Mouse (Mus musculus) T-helper 2 cell (primary cell): ENCODE results near the gene Gnpat.

Experiments used
- in situ Hi-C: fragments of 300-600 bp; cut with MboI, MseI; formaldehyde crosslinking; loops from one replicate; pipeline ENCODE4 v1.15.1; 2025; ENCODE audit warnings: high pct_unique_total_duplicates

Gene Gnpat

DNA sequence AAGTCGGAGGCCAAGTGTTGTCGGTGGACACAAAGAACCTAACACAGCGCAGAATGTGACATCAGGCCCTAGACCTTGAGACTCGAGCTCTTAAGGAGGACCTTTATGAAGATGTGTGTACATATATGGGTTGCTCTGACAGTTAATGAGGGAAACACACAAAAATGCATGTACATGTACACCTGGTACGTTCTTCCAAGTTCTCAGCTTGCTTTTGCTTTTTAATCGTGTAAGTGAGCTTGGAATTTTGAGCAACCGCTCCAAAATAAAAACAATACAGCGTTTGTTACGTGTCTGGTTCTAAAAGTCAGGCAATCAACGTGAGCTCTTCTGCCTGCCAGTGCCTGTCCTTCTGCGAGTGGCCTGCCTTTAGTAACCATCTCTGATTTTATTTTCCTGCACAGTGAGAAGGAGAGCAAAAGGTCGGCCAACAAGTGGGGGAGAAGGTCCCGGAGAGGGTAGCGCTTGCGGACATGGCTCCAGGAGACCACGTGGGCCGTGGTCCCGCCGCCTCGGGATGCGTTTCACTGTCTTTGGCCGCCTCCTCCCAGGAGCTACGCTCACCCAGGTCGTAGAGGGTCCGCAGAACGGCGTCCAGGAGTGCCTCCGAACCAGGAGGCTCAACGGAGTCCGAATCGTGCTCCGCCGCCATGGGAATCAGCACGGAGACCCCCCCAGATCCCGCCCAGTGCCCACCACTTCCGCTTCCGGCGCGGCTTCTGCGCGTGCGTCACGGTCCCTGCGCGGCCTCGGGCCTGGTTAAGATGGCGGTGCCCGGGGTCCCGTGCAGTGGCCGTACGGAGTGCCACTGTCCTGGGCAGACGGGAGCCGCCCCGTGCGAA lies at the start of gene Gnpat, which contains the start of gene 2810004N23Rik:
Gene Gnpat, plus strand, starts transcription at position 713 of the 842 bp plus-strand sequence.
Gene 2810004N23Rik, minus strand, starts transcription at position 800 of the 842 bp plus-strand sequence.
- in situ Hi-C loops, result no loop called here

- in situ Hi-C loops, result no loop called here
These were observed 49.5 kb upstream of the Gnpat start for GRCm38 (mm10) chr8:124813326-124813725.

DNA sequence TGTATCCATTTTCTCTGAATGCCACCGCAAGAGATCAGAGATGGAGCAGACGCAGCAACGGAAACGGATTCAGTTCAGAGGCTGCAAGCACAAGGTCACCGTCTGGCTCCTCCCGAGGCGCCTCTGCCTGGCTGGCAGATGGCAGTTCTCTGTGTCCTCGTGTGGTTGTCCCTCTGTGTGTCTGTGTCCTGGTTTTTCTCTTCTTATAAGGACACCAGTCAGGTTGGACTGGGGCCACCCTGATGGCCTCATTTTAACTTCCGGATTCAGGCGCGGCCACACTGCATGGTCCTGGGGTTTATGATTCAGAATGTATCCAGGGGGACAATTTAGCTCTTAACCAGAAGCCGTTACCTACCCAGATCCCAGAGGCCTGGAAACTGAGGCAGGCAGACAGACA lies 47.0 kb upstream of the Gnpat start:
- in situ Hi-C loops, result no loop called here

DNA sequence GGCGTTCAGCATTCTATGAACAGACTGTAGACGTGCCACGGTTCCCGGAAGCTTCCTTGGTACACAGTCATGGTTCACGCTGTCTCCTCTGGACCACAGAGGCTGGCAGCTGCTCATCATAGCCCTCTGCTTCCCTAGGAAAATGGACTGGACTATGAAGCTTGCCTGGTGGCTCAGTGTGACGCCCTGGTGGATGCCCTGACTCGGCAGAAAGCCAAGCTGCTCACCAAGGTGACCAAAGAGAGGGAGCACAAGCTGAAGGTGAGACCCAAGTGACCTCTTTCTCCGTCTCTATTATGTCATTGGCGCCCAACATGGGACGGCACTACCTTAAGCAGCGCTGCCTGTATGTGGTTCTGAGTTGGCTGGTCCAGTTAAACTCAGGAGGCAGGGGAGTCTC lies 46.0 kb upstream of the Gnpat start:
- in situ Hi-C loops, result no loop called here

DNA sequence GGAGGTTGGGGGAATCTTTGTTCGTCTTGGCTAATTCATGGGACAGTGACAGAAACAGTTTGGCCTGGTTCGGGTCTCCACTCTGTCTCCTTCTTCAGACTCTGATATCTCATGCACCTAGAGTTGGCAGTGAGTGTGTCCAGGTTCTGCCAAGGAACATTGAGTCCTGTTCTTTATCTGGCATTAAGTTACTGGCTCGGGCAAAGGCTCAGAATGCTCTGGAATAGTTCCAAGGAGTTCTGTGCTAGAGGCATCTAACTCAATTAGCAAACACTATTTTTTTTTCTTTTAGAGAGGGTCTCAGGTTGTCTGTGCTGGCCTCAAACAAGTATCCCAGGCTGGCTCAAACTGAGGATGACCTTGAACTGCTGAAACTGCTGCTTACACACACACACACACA lies 45.5 kb upstream of the Gnpat start:
- in situ Hi-C loops, result no loop called here

GRCm38 (mm10) chr8:124819612-124820115 lies 43.2 kb upstream of the Gnpat start:
- in situ Hi-C loops, result no loop called here

DNA sequence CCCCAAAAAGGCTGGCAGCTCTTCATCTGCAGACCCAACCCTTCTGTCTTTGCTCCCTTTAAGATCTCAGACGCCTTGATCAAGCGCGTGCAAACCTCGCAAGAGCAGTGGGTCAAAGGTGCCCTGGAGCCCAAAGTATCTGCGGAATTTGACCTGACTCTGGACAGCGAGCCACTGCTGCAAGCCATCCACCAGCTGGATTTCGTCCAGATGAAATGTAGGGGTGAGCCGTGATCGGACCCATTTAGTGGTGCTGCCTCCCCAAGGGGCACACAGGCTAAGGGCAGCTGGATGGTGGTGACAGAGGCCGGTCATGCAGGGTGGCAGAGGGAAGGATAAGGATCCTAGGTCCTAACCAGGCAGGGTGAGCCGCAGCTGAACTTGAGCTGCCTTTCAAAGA lies 42.7 kb upstream of the Gnpat start:
- in situ Hi-C loops, result no loop called here

GRCm38 (mm10) chr8:124823497-124823896 lies 39.3 kb upstream of the Gnpat start:
- in situ Hi-C loops, result no loop called here

GRCm38 (mm10) chr8:124826658-124827057 lies 36.2 kb upstream of the Gnpat start:
- in situ Hi-C loops, result no loop called here

DNA sequence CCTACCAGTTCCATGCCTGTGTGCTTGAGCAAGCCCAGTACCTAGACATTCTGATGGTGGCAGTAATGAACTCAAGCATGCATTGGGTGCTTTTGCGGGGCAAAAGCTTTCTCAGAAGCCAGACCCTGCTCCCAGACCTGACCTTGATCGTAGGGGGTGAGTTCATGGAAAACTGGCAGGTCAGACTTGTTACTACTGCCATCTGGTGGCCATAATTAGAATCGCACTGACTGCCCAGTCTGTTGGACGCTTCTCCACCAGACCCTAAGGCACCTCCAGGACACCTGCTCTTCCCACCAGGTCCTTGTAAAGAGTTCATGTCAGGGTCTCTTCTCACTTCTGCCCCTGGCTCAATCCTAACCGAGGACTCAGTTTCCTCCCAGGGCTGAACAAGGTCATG lies 35.4 kb upstream of the Gnpat start:
- in situ Hi-C loops, result no loop called here

GRCm38 (mm10) chr8:124828561-124829240 lies 34.1 kb upstream of the Gnpat start:
- in situ Hi-C loops, result no loop called here

DNA sequence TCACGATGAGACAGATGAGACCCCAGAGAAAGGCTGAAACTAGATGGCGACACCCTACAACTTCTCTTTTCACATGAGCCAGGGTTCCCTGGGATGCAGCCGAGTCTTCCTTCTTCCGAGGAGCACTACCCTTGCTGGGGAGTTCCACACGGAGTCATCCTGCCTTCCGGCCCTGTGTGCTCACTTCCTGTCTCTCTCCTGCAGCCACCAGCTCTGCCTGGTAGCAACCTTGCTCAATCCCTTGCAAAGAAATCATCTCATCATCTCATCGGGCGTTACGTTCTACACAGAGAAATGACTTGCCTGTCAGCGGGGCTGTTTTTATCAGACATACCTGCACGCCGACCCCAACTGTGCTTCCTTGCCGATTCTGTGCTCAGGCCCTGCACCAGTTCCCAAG lies 32.8 kb upstream of the Gnpat start:
- in situ Hi-C loops, result no loop called here

DNA sequence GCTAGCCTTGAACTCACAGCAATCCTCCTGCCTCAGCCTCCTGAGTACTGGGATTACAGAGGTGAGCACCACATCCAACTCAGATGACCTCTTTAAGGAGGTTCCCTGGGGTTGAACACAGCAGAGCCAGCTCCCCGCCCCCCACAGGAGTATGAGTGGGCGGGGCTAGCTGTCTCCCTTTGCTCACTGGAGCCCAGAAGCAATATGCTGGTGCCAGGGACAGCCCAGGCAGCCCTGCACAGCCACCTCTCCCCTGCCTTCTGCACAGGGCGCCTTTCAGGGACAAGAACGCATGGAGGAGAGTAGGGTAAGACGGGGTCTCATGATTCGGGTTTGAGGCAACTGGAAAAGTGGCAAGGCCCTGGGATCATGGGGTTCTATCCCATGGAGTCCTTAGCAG lies 31.3 kb upstream of the Gnpat start:
- in situ Hi-C loops, result no loop called here

GRCm38 (mm10) chr8:124831941-124832340 lies 30.9 kb upstream of the Gnpat start:
- in situ Hi-C loops, result no loop called here

- in situ Hi-C loops, result no loop called here
These were observed 29.2 kb upstream of the Gnpat start for GRCm38 (mm10) chr8:124833430-124834205.

DNA sequence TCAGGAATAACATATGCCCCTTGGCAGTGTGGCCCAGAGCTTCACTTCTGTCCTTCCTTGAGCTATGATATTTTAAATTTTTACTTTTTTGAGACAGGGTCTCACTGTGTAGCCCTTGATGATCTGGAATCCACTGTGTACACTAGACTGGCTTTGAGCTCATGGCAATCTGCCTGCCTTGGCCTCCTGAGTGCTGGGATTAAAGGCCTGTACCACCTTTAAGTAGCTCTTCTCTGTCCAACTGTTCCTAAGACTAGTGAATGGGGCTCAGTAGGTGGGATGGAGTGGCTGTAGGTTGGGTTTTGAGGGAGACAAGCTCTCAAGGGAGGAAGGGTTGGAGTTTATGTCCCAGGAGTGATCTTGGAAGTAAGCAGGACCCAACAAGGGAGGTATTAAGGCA lies 27.0 kb upstream of the Gnpat start:
- in situ Hi-C loops, result no loop called here

- in situ Hi-C loops, result no loop called here
These were observed 26.6 kb upstream of the Gnpat start for GRCm38 (mm10) chr8:124836273-124836672.

DNA sequence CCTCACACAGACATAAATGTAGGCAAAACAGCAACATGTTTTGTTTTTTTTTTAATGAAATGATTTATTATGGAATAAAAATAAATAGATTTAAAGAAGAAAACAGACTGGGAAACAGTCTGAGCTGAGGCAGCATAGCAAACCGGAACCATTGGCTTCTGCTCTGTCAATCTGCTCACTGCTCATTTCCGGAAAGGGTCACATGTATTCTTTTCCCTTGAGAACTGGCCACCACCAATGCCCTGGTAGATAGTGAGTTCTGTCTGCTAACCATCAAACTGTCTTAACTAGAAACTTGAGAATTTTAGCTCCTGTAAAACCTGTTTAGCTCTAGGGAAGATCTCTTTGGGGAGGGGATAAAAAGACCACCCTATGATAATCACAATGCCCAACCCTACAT lies 25.9 kb upstream of the Gnpat start:
- in situ Hi-C loops, result no loop called here

DNA sequence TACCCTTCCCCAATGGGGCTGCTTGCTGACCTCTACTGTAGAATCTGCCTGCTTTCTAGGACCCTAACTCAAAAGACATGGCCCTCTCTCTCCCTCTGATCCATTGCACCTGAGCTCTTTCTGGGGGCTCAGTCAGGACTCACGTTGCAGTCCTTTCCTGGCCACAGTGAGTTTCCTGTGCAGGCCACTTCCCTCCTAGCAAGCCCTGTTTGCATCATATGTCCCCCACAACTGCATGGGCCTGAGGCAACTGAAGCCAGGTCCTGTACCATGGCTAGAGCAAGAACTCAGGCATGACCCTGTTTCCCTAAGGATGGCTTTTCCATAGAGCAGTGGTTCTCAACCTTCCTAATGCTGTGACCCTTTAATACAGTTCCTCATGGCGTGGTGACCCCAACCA lies 24.9 kb upstream of the Gnpat start:
- in situ Hi-C loops, result no loop called here

DNA sequence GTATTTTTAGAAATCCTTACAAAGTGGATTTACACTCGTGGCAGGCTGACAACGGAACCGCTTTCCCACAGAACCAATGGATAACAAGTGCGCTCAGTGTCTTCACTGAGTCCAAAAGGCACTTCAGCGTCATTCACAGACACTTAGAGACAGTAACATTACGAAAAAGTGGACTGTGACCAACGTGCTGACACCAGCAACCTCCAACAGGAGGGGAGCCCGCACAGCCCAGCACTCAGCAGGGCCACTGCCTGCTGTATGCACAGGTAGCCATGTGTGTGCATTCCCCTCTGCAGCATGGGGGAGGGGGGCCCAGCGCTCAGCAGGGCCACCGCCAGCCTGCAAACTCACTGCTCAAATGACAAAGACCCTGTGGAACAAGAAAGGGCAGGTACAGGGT lies 23.5 kb upstream of the Gnpat start:
- in situ Hi-C loops, result no loop called here

DNA sequence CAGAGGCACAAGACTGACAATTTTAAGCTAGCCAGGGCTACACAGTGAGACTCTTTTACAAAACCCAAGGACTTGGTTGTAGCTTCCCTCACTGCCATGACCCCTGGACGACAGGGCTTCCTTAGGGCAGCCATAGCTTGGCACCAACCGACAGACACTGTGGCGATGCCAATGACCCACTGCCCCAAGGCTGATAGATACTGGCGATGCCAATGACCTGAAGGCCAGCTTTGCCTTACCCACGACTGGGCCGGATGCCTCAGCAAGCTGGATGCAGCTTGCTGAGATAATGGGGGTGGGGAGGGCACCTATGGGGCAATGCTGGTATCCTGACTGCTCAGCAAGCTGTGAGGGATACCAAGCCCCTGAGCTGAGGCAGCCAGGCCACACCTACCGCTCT lies 21.9 kb upstream of the Gnpat start:
- in situ Hi-C loops, result no loop called here

- in situ Hi-C loops, result no loop called here
These were observed 21.1 kb upstream of the Gnpat start for GRCm38 (mm10) chr8:124841775-124842174.
